Mouse (Mus musculus): ENCODE data around the gene Rab13. TPM values are rescaled to one million over a fixed set of nuclear protein-coding genes. Genes with fewer than 3 reads are reported as not detected.

Gene Rab13
- polyA plus RNA-seq, 1 experiment from 2014 or later, result 37.2 TPM

DNA sequence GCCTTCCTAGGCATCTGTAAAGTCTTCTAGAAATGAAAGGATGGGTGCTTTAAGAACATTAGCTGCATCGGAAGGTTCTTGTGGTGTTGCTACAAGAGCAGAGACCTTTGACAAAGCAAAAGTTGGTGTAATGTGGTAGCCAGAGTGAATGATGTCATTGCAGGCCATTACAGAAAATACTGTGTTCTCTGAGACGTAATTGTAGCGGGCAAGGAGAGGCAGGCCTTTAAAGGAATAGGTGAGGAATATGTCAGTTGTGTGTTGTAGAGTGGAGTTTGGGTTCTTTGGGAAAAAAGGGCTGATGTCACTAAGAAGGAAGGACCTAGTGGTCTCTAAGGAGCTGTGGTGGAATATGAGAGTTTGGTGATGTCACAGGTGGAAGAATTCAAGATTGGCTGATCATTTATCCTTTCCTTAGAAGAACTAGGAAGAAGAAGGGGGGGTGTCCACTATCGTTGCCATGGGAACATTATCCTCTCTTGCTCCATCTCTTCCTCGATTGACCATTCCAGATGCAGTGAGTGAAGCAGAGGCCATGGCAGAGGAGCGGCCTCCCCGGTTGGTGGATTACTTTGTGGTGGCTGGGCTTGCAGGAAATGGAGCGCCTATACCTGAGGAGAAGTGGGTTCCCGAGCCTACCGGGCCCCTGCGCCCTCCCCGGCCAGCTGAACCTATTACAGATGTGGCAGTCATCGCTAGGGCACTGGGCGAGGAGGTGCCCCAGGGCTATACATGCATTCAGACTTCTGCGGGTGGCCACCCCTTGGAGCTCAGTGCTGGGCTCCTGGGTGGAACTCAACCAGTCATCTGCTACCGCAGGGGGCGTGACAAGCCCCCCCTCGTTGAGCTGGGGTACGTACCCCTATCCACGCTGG lies 53.6 kb downstream of the Rab13 start:
- 92% methylated on average over 20 of the region's 20 CpGs for WGBS
- Histone ChIP-seq H3K9me3 (ENCODE audit: low read length) (no peaks in the 10 kb centered on the region), H3K36me3 (ENCODE audit: insufficient read depth, low read length) (peaks cover 12% of the 10 kb centered on the region), H3K4me1 (ENCODE audit: insufficient read depth, low read length) (peaks cover 17% of the 10 kb centered on the region), H3K27ac (ENCODE audit: low read length) (peak overlapping the region; percentile 97; the same call in 1 of the 2 replicates), H3K4me3 (ENCODE audit: low read length) (peak overlapping the region; percentile 89), H3K4me2 (replicated peaks; ENCODE audit: low read depth, low read length) (peak overlapping the region; percentile 95), H3K9ac (replicated peaks; ENCODE audit: low read length) (no peak overlapping the region), H3K27me3 (ENCODE audit: insufficient read depth, low read length) (no peaks in the 10 kb centered on the region)
- ATAC-seq (ENCODE audit: low FRiP score, low TSS enrichment), result no peak

DNA sequence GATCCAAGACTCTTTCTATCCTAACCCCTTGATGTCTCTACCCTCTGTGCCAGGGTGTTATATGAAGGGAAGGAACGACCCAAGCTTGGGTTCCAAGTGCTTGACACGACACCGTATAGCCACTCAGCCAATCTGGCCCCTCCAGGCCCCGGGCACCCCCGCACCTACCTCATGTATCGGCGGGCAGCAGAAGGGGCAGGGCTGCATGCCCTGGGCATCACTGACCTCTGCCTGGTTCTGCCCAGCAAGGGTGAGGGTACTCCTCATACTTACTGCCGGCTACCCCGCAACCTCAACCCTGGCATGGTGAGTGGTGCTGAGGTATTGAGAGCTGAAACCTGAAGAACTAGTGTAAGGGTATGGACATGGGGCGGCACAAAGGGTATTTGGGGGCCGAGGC lies 54.7 kb downstream of the Rab13 start:
- Histone ChIP-seq H3K36me3 (ENCODE audit: insufficient read depth, low read length) (peaks cover 10% of the 10 kb centered on the region), H3K4me1 (ENCODE audit: insufficient read depth, low read length) (peaks cover 17% of the 10 kb centered on the region), H3K4me2 (replicated peaks; ENCODE audit: low read depth, low read length) (no peak overlapping the region), H3K4me3 (ENCODE audit: low read length) (no peak overlapping the region), H3K9me3 (ENCODE audit: low read length) (no peaks in the 10 kb centered on the region), H3K27me3 (ENCODE audit: insufficient read depth, low read length) (no peaks in the 10 kb centered on the region), H3K9ac (replicated peaks; ENCODE audit: low read length) (no peak overlapping the region), H3K27ac (ENCODE audit: low read length) (no peak overlapping the region)
- no peak for ATAC-seq (ENCODE audit: low FRiP score, low TSS enrichment)
- 94% methylated on average over 11 of the region's 11 CpGs for WGBS

DNA sequence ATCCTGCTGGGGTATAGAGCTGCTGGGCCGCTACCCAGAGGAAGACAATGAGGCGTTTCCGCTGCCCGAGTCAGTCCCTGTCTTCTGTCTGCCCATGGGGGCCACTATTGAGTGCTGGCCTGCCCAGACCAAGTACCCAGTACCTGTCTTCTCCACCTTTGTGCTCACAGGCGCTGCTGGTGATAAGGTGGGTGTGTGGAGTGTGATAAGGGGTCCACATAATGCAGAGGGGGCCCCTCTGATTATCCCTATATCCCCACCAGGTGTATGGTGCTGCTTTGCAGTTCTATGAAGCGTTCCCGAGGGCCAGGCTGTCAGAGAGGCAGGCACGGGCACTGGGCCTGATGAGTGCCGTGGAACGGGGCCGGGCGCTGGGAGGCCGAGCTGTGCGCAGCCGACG lies 55.5 kb downstream of the Rab13 start:
- ATAC-seq (ENCODE audit: low FRiP score, low TSS enrichment), result no peak
- WGBS, result 93% methylated on average over 16 of the region's 16 CpGs

DNA sequence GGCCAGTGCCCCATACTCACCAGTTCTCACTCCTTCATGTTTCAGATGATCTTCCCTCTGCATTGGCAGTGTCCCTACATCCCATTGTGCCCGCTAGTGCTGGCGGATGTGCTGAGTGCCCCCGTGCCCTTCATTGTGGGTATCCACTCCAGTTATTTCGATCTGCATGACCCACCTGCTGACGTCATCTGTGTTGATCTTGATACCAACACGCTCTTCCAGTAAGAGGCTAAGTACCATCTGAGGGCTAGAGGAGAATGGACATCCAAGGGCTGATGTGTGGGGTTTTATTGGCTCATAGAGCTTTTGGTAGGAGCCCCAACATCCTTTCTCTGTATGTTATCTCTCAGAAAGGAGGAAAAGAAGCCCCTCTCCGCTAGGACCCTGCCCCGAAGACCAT lies 57.3 kb downstream of the Rab13 start:
- no peak for ATAC-seq (ENCODE audit: low FRiP score, low TSS enrichment)
- H3K36me3 ChIP-seq (ENCODE audit: insufficient read depth, low read length), result peaks cover 8% of the 10 kb centered on the region
- WGBS, result 97% methylated on average over 8 of the region's 8 CpGs

More for the DNA sequence above, 55.5 kb downstream of the Rab13 start:
- H3K4me3 ChIP-seq (ENCODE audit: low read length), result no peak overlapping the region
- H3K36me3 ChIP-seq (ENCODE audit: insufficient read depth, low read length), result peaks cover 8% of the 10 kb centered on the region
- H3K9ac ChIP-seq (replicated peaks; ENCODE audit: low read length), result no peak overlapping the region
- peaks cover 17% of the 10 kb centered on the region for H3K4me1 ChIP-seq (ENCODE audit: insufficient read depth, low read length)
- H3K27me3 ChIP-seq (ENCODE audit: insufficient read depth, low read length), result no peaks in the 10 kb centered on the region
- H3K4me2 ChIP-seq (replicated peaks; ENCODE audit: low read depth, low read length), result no peak overlapping the region
- H3K27ac ChIP-seq (ENCODE audit: low read length), result no peak overlapping the region
- no peaks in the 10 kb centered on the region for H3K9me3 ChIP-seq (ENCODE audit: low read length)

DNA sequence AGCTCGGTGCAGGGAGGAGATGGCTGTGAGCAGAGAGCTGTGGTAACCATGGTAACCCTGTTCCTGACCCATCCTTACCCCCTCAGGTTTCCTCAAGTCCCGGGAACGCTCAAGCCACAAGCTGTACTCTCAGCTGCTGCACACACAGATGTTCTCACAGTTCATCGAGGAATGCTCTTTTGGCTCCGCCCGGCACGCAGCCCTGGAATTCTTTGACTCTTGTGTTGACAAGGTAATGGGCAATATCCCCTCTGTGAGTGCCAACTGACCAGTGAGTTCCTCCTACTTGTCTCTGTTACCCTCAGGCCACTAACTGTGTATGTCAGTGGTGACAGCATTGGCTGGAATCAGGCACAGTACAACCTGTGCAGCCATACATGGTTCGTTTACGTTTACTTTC lies 58.7 kb downstream of the Rab13 start:
- 72% methylated on average over 9 of the region's 9 CpGs for WGBS
- no peak overlapping the region for H3K27ac ChIP-seq (ENCODE audit: low read length)
- no peak overlapping the region for H3K9ac ChIP-seq (replicated peaks; ENCODE audit: low read length)
- no peaks in the 10 kb centered on the region for H3K9me3 ChIP-seq (ENCODE audit: low read length)
- H3K4me3 ChIP-seq (ENCODE audit: low read length), result no peak overlapping the region
- H3K36me3 ChIP-seq (ENCODE audit: insufficient read depth, low read length), result peaks cover 14% of the 10 kb centered on the region
- H3K4me2 ChIP-seq (replicated peaks; ENCODE audit: low read depth, low read length), result no peak overlapping the region
- ATAC-seq (ENCODE audit: low FRiP score, low TSS enrichment), result no peak
- H3K27me3 ChIP-seq (ENCODE audit: insufficient read depth, low read length), result no peaks in the 10 kb centered on the region
- H3K4me1 ChIP-seq (ENCODE audit: insufficient read depth, low read length), result 0 out of 2 replicates have a peak, but pooled peaks cover under 1% of the 10 kb centered on the region

More for the DNA sequence above, 57.3 kb downstream of the Rab13 start:
- no peaks in the 10 kb centered on the region for H3K27me3 ChIP-seq (ENCODE audit: insufficient read depth, low read length)
- no peak overlapping the region for H3K4me2 ChIP-seq (replicated peaks; ENCODE audit: low read depth, low read length)
- H3K4me1 ChIP-seq (ENCODE audit: insufficient read depth, low read length), result peaks cover 14% of the 10 kb centered on the region; the same call in 1 of the 2 replicates
- no peak overlapping the region for H3K27ac ChIP-seq (ENCODE audit: low read length)
- no peak overlapping the region for H3K4me3 ChIP-seq (ENCODE audit: low read length)
- no peaks in the 10 kb centered on the region for H3K9me3 ChIP-seq (ENCODE audit: low read length)
- no peak overlapping the region for H3K9ac ChIP-seq (replicated peaks; ENCODE audit: low read length)

DNA sequence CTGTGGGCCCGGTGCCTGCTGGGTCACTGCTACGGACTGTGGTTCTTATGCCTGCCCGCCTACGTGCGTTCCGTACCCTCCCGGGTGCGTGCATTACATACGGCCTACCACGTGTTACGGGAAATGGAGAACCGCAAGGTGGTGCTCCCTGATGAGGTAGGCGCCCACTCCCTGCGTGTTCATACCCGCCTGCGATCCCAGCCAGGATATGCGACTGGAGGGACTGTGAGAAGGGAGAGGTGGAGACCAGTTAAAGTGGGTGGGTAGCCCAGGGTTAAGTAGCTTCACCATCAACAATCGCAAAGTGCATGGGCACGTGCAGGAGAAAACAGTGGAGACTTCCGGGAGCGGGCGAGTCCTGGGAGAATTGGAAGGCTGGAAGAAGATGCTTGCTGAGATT lies 60.4 kb downstream of the Rab13 start:
- Histone ChIP-seq H3K4me1 (ENCODE audit: insufficient read depth, low read length) (no peaks in the 10 kb centered on the region), H3K36me3 (ENCODE audit: insufficient read depth, low read length) (peaks cover 14% of the 10 kb centered on the region), H3K9me3 (ENCODE audit: low read length) (no peaks in the 10 kb centered on the region), H3K4me2 (replicated peaks; ENCODE audit: low read depth, low read length) (no peak overlapping the region), H3K4me3 (ENCODE audit: low read length) (no peak overlapping the region), H3K27me3 (ENCODE audit: insufficient read depth, low read length) (no peaks in the 10 kb centered on the region), H3K9ac (replicated peaks; ENCODE audit: low read length) (no peak overlapping the region), H3K27ac (ENCODE audit: low read length) (no peak overlapping the region)
- ATAC-seq (ENCODE audit: low FRiP score, low TSS enrichment), result no peak; the same call in 1 of the 2 replicates
- 95% methylated on average over 22 of the region's 22 CpGs for WGBS

DNA sequence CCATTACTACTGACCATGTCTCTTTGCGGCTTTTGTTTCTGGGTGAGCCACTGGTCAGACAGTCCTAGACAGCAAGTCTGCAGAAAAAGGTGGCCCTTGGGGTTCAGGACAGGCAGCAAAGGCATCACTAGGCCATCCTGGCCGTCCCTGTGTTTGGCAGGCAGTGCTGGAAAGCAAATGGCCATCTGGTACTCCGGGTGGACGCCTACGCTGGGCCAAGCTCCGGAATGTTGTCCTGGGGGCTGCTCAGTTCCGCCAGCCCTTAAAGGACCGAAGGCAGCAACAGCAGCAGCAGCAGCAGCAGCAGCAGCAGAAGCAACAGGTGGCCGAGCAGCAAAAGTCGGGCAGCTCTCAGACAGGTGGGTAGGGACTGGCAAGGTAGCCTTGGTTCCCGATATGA lies 61.8 kb downstream of the Rab13 start:
- H3K27ac ChIP-seq (ENCODE audit: low read length), result no peak overlapping the region
- H3K9me3 ChIP-seq (ENCODE audit: low read length), result no peaks in the 10 kb centered on the region
- no peaks in the 10 kb centered on the region for H3K4me1 ChIP-seq (ENCODE audit: insufficient read depth, low read length)
- 88% methylated on average over 11 of the region's 11 CpGs for WGBS
- H3K9ac ChIP-seq (replicated peaks; ENCODE audit: low read length), result no peak overlapping the region
- peaks cover 22% of the 10 kb centered on the region for H3K36me3 ChIP-seq (ENCODE audit: insufficient read depth, low read length)
- no peak for ATAC-seq (ENCODE audit: low FRiP score, low TSS enrichment)
- H3K4me3 ChIP-seq (ENCODE audit: low read length), result no peak overlapping the region
- H3K27me3 ChIP-seq (ENCODE audit: insufficient read depth, low read length), result no peaks in the 10 kb centered on the region
- H3K4me2 ChIP-seq (replicated peaks; ENCODE audit: low read depth, low read length), result no peak overlapping the region

Small RNA genes lying within 50 kb of the gene (microRNA-seq; reads per million reads assigned to microRNA genes)
- gene Mir7012, result not detected

Other genes with a start within 250 kb of the Rab13 start
- 175 and 189 TPM in 2 replicates for gene Hax1, start 214.9 kb upstream of the Rab13 start, polyA plus RNA-seq (2015; fragmentation: Nextera tagmentation; extraction: Ambion mirVana)
- gene 4933434E20Rik, start 162.1 kb upstream of the Rab13 start, polyA plus RNA-seq (2015; fragmentation: Nextera tagmentation; extraction: Ambion mirVana), result 184 and 187 TPM in 2 replicates
- 152 and 198 TPM in 2 replicates for gene Ubap2l, start 161.1 kb upstream of the Rab13 start, polyA plus RNA-seq (2015; fragmentation: Nextera tagmentation; extraction: Ambion mirVana)
- 543 and 583 TPM in 2 replicates for gene Tpm3, start 141.0 kb upstream of the Rab13 start, polyA plus RNA-seq (2015; fragmentation: Nextera tagmentation; extraction: Ambion mirVana)
- 0.36 and 0.60 TPM in 2 replicates for gene Nup210l, start 109.6 kb upstream of the Rab13 start, polyA plus RNA-seq (2015; fragmentation: Nextera tagmentation; extraction: Ambion mirVana)
- 1,193 and 1,390 TPM in 2 replicates for gene Rps27, start within 50 bp of the Rab13 start, polyA plus RNA-seq (2015; fragmentation: Nextera tagmentation; extraction: Ambion mirVana)
- gene Jtb, start 17.9 kb downstream of the Rab13 start, polyA plus RNA-seq (2015; fragmentation: Nextera tagmentation; extraction: Ambion mirVana), result 103 and 105 TPM in 2 replicates
- gene Creb3l4, start 29.8 kb downstream of the Rab13 start, polyA plus RNA-seq (2015; fragmentation: Nextera tagmentation; extraction: Ambion mirVana), result 6.5 and 6.8 TPM in 2 replicates
- gene Slc39a1, start 34.5 kb downstream of the Rab13 start, polyA plus RNA-seq (2015; fragmentation: Nextera tagmentation; extraction: Ambion mirVana), result 108 and 114 TPM in 2 replicates
- gene Crtc2, start 40.5 kb downstream of the Rab13 start, polyA plus RNA-seq (2015; fragmentation: Nextera tagmentation; extraction: Ambion mirVana), result 24.8 and 33.7 TPM in 2 replicates
- gene Dennd4b, start 51.5 kb downstream of the Rab13 start, polyA plus RNA-seq (2015; fragmentation: Nextera tagmentation; extraction: Ambion mirVana), result 3.7 and 4.7 TPM in 2 replicates
- 11.3 and 15.4 TPM in 2 replicates for gene Gatad2b, start 79.5 kb downstream of the Rab13 start, polyA plus RNA-seq (2015; fragmentation: Nextera tagmentation; extraction: Ambion mirVana)
- gene Slc27a3, start 176.2 kb downstream of the Rab13 start, polyA plus RNA-seq (2015; fragmentation: Nextera tagmentation; extraction: Ambion mirVana), result 15.7 and 18.3 TPM in 2 replicates
- gene Ints3, start 219.9 kb downstream of the Rab13 start, polyA plus RNA-seq (2015; fragmentation: Nextera tagmentation; extraction: Ambion mirVana), result 32.7 and 33.3 TPM in 2 replicates

Measured in kidney, embryonic 16.5 days (tissue).